Mouse (Mus musculus) lung, postnatal 4 days (tissue): ENCODE data around the gene Mael.

Source experiments
- DNase-seq, 2 experiments: peaks; one replicate each; pipeline ENCODE4 v3.0.0; 2021

Gene Mael

DNA sequence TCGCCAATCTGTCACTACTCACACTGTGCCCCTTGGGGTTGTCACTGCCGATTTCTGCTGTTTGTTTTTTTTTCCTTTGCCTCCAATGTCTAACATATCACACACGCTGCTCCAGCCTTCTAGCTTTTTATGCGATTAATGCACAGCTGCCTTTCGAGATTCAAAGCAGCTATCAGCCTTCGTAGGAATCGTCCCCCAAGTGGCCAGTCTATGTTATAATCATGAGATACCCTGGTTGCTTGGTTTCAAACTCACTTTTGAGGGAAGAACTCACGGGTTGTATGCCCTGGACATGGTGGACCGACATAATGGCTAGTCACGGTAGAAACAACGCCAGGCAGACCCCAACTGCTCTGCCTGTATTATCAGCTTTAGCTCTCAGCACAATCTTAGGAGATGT, 87.2 kb downstream of the Mael start:
- no peak for DNase-seq
